Mouse (Mus musculus) liver, embryonic 12.5 days (tissue): Measurements from ENCODE around the gene Hmbs. TPM values are rescaled to one million over a fixed set of nuclear protein-coding genes. Genes with fewer than 3 reads are reported as not detected.
"Not testable (repeated sequence)": the region's sequence is repeated elsewhere in the genome, so short reads cannot be mapped to it uniquely, and the experiment has no call there.

Source experiments
- ATAC-seq: fragments of 200-750 bp; cut with Nextera tagmentation; 2 replicates; pipeline ENCODE4 v1.8.0; 2017; ENCODE audit warnings: moderate number of reproducible peaks, mild to moderate bottlenecking, moderate library complexity
- H3K27ac ChIP-seq: fragments of 300-500 bp; sonication (generic); 2 replicates; pipeline ENCODE4 v1.5.1; 2016; ENCODE audit warnings: mild to moderate bottlenecking
- H3K27me3 ChIP-seq: fragments of 300-500 bp; sonication (generic); replicated peaks from 2 replicates; pipeline ENCODE4 v1.6.1; 2016; ENCODE audit warnings: mild to moderate bottlenecking, moderate library complexity
- H3K36me3 ChIP-seq: fragments of 300-500 bp; sonication (generic); 2 replicates; pipeline ENCODE4 v1.6.1; 2016; ENCODE audit warnings: mild to moderate bottlenecking, moderate library complexity
- H3K4me1 ChIP-seq: fragments of 300-500 bp; sonication (generic); 2 replicates; pipeline ENCODE4 v1.6.1; 2016
- H3K4me2 ChIP-seq: fragments of 300-500 bp; sonication (generic); 2 replicates; pipeline ENCODE4 v1.6.1; 2016; ENCODE audit warnings: mild to moderate bottlenecking, moderate library complexity
- H3K4me3 ChIP-seq: fragments of 300-500 bp; sonication (generic); 2 replicates; pipeline ENCODE4 v1.5.1; 2016; ENCODE audit warnings: mild to moderate bottlenecking, moderate library complexity
- H3K9ac ChIP-seq: fragments of 300-500 bp; sonication (generic); 2 replicates; pipeline ENCODE4 v1.6.1; 2016; ENCODE audit warnings: mild to moderate bottlenecking, moderate library complexity
- H3K9me3 ChIP-seq: fragments of 300-500 bp; sonication (generic); replicated peaks from 2 replicates; pipeline ENCODE4 v1.6.1; 2016; ENCODE audit warnings: mild to moderate bottlenecking, moderate library complexity
- WGBS: fragments of 180-500 bp; shearing (Covaris S2); methylation state at CpG from one replicate; pipeline ENCODE4 v1.1.7; 2016; ENCODE audit not compliant: insufficient replicate concordance; 5-methylcytosine and 5-hydroxymethylcytosine counted together
- polyA plus RNA-seq: library from polyadenylated mRNA; unstranded; fragments of >200 nt; fragmentation: Nextera tagmentation; extraction: Ambion mirVana; gene quantifications from 2 replicates; pipeline ENCODE4 v1.2.1, GENCODE M21; 2016

Hmbs gene
- polyA plus RNA-seq, 1 experiment from 2014 or later, result 1,354 TPM

DNA sequence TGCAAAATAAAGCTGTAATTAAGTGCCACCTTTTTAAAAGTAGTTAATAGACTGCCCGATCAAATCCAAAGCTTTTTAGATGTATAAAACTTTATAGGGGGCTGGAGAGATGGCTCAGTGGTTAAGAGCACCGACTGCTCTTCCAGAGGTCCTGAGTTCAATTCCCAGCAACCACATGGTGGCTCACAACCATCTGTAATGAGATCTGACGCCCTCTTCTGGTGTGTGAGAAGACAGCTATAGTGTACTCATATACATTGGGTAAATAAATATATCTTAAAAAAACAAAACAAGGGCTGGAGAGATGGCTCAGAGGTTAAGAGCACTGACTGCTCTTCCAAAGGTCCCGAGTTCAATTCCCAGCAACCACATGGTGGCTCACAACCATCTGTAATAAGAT, 17.9 kb upstream of the Hmbs start:
- not testable (repeated sequence) for H3K27me3 ChIP-seq, H3K9me3 ChIP-seq
- ATAC-seq, result peak; percentile 30; the same call in 1 of the 2 replicates
- WGBS, result 38% methylated on average over 4 of the region's 4 CpGs
- Histone ChIP-seq H3K4me2 (peak overlapping the region; percentile 83), H3K9ac (peak overlapping the region; percentile 84), H3K27ac (peak overlapping the region; percentile 86), H3K4me1 (peaks cover 18% of the 10 kb centered on the region), H3K36me3 (peaks cover 28% of the 10 kb centered on the region), H3K4me3 (peak overlapping the region; percentile 92)

DNA sequence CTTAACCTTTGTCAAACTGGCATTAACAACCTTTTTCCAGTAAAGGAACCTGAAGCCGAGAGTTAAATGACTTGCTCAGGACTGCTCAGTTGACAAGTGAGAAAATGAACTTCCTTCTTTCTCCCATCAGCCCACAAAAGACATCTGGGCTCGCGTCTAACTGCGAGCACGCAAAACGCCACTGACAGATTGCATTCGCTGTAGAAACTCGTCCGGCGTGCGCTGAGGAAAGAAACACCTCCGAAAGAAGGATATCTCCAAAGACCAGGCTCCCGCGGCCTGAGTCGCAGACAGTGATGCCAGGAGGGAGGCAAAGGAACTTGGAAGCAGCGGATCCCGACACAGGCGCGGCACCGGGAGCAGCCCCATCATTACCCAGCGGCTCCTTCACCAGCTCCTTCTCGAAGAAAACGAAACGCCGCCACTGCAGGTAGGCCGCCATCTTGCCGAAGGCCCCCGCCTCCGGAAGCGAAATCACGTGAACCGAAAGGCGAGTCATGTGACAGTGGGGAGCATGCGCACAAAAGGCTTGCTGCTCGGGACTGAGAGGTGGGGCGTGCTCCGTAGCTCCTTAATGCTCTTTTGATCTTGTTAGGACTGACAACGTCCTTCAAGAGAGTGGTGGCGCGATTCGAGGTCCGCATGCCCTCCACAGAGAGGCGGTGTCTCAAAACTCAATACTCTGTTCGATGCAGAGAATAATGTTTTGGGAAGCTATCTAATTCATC, 17.3 kb upstream of the Hmbs start, which contains the start of gene Vps11:
Gene Vps11, minus strand, starts transcription at position 481 of the 728 bp plus-strand sequence.
- peak within 1 kb of the TSS; percentile 87 for H3K27ac ChIP-seq
- WGBS, result under 1% methylated on average over 44 of the region's 44 CpGs
- peak within 1 kb of the TSS; percentile 92 for H3K4me3 ChIP-seq
- H3K4me1 ChIP-seq, result peaks cover 20% of the 10 kb centered on the region
- peak within 1 kb of the TSS; percentile 83 for H3K4me2 ChIP-seq
- ATAC-seq, result peak; percentile 90
- H3K9me3 ChIP-seq, result no peaks in the 10 kb centered on the region
- H3K9ac ChIP-seq, result peak within 1 kb of the TSS; percentile 84
- H3K27me3 ChIP-seq, result no peaks in the 10 kb centered on the region
- peaks cover 34% of the 10 kb centered on the region for H3K36me3 ChIP-seq

DNA sequence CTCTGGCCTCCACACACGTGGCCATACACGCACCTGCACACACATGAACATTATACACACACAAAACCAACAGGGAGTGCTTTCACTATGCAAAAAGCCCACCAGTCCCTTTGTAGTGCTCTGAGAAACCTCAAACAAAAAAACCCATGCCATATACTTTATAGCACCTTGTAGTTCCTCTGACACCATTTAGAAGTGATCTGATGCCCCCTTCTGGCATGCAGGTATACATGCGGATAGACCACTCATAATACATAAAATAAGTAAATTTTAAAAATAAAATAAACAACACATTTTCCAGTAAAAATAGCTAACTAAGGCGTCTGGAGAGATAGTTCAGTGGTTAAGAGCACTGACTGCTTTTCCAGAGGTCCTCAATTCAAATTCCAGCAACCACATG, 13.2 kb upstream of the Hmbs start:
- Histone ChIP-seq H3K36me3 (peaks cover 76% of the 10 kb centered on the region), H3K9me3 (no peaks in the 10 kb centered on the region), H3K4me3 (no peak overlapping the region), H3K27ac (no peak overlapping the region), H3K4me2 (no peak overlapping the region), H3K27me3 (no peaks in the 10 kb centered on the region), H3K4me1 (peaks cover 24% of the 10 kb centered on the region), H3K9ac (no peak overlapping the region)
- ATAC-seq, result peak; percentile 36; the same call in 1 of the 2 replicates
- WGBS, result 63% methylated on average over 4 of the region's 4 CpGs

DNA sequence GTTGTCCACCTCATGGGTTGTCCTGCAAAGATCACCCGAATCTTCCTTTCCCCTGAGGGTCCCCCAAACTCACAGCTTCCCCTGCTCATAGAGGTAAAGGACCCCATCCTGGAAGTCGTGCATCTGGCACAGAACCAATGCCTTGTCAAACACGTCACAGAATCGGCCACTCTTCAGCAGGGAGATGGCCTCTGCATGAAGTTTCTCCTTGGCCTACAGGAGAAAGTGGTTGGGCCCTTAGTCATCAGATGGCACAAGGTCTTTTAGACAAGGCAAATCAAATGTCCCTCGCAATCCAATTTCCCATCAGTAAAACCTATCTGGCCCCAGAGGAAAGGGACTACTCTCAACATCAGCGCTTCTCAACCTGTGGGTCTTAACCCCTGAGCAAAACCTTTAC, 9.1 kb upstream of the Hmbs start:
- Histone ChIP-seq H3K9ac (no peak overlapping the region), H3K36me3 (peaks cover 97% of the 10 kb centered on the region), H3K4me2 (no peak overlapping the region), H3K9me3 (no peaks in the 10 kb centered on the region), H3K27ac (no peak overlapping the region), H3K4me1 (peaks cover 9% of the 10 kb centered on the region), H3K27me3 (no peaks in the 10 kb centered on the region), H3K4me3 (no peak overlapping the region)
- ATAC-seq, result no peak
- 86% methylated on average over 6 of the region's 6 CpGs for WGBS

DNA sequence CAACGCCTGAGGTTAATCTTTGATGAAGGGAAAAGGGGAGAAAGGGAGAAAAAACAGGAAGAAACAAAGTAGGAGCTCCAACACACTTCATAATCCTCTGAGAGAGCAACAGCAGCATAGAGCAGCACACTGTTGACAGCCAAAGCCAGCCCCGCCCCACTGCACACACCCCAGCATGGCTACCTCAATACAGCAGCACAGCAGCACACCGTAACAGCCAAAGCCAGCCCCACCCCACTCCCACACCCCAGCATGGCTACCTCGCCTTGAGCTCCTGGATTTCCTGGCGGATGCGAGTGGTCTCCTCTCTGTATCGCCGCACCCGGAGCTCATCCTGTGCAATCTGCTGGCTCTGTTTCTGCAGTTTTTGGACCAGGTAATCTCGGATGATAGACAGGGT, 8.3 kb upstream of the Hmbs start:
- Histone ChIP-seq H3K27ac (no peak overlapping the region), H3K36me3 (peaks cover 97% of the 10 kb centered on the region), H3K9ac (no peak overlapping the region), H3K4me3 (no peak overlapping the region), H3K4me2 (no peak overlapping the region), H3K9me3 (no peaks in the 10 kb centered on the region), H3K4me1 (peaks cover 9% of the 10 kb centered on the region), H3K27me3 (no peaks in the 10 kb centered on the region)
- whole genome bisulfite sequencing, result 82% methylated on average over 10 of the region's 10 CpGs
- peak; percentile 59 for ATAC-seq

DNA sequence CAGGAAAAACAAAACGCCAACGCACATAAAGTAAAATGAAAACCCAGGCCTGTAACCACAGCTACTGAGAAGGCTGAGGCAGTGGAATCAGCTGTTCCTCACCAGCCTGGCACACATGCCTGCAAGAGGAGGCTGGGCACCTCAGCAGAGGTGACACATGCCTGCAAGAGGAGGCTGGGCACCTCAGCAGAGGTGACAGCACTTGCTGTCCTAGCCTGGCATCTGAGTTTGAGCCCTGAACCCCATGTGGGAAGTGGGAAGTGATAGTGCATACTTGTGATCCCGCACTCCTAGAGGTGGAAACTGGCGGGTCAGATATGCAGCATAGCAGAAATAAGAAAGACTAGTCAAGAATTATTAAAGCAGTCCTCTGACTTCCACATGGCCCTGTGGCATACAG, 7.4 kb upstream of the Hmbs start:
- no peak for ATAC-seq
- Histone ChIP-seq H3K4me2 (no peak overlapping the region), H3K27me3 (no peaks in the 10 kb centered on the region), H3K36me3 (peaks cover 98% of the 10 kb centered on the region), H3K9me3 (no peaks in the 10 kb centered on the region), H3K4me1 (peaks cover 5% of the 10 kb centered on the region), H3K9ac (no peak overlapping the region), H3K27ac (no peak overlapping the region), H3K4me3 (no peak overlapping the region)
- WGBS, result 87% methylated on average over 4 of the region's 4 CpGs

DNA sequence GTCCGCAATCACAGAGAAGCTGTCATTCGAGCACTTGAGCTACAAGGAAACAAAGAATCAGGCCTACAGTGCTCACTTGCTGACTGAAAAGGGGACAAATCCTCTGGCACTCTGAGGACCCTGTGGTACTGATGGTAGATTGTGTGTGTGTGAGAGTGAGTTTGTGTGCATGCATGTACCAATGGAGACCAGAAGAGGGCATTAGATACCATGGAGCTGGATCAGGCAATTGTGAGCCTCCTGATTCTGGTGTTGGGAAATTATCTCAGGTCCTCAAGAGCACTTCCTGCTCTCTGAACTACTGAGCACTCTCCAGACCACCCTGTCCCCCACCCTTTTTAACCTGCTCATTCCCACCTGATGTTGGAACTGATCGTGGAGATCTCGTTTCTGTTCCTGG, 4.5 kb upstream of the Hmbs start:
- Histone ChIP-seq H3K9me3 (no peaks in the 10 kb centered on the region), H3K27me3 (no peaks in the 10 kb centered on the region), H3K4me1 (peaks cover 21% of the 10 kb centered on the region), H3K4me2 (no peak overlapping the region), H3K4me3 (no peak overlapping the region), H3K27ac (no peak overlapping the region), H3K9ac (no peak overlapping the region), H3K36me3 (peaks cover 77% of the 10 kb centered on the region)
- ATAC-seq, result no peak
- 95% methylated on average over 4 of the region's 4 CpGs for WGBS

DNA sequence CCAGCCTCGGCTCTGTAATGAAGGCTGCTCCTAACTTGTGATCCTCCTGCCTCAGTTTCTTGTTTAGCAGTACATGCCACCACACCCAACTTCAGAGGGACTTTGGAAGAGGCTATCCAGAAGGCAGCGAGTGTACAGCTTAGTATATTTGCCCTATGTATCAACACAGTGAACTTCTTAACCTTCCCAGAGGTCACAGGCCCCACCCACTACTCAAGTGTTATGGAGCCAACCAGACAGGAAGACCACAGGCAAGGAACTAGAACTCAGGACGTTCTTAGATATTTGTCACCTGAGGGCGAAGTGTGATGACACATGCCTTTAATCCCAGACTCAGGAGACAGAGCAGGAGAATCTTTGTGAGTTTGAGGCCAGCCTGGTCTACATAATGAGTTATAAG, 3.6 kb upstream of the Hmbs start:
- no peak for ATAC-seq
- peaks cover 68% of the 10 kb centered on the region for H3K36me3 ChIP-seq
- 79% methylated on average over 4 of the region's 4 CpGs for WGBS
- no peak overlapping the region for H3K9ac ChIP-seq
- no peaks in the 10 kb centered on the region for H3K27me3 ChIP-seq
- no peaks in the 10 kb centered on the region for H3K9me3 ChIP-seq
- 0 out of 2 replicates have a peak overlapping the region, but pooled peaks have one; percentile 51 for H3K27ac ChIP-seq
- no peak overlapping the region for H3K4me2 ChIP-seq
- peaks cover 29% of the 10 kb centered on the region for H3K4me1 ChIP-seq
- H3K4me3 ChIP-seq, result no peak overlapping the region

DNA sequence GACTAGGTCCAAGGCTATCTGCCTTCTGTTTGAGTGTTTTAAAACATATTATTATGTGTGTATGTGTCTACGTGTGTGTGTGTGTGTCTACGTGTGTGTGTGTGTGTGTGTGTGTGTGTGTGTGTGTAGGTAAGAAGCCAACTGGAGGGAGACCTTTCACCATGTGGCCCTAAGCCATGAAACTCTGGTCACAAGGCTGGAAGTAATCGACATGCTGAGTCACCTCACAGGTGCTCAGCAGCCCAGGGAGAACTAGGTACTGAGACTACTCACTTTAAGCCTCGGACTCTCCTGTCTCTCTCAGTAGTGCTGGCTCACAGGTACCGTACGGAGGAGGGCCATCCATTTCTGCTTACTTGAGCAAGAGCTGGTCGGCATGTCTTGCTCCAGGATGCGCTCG, 3.1 kb upstream of the Hmbs start:
- H3K4me1 ChIP-seq, result peaks cover 29% of the 10 kb centered on the region
- no peak overlapping the region for H3K4me2 ChIP-seq
- 0 out of 2 replicates have a peak overlapping the region, but pooled peaks have one; percentile 51 for H3K27ac ChIP-seq
- peaks cover 63% of the 10 kb centered on the region for H3K36me3 ChIP-seq
- no peak for ATAC-seq
- H3K4me3 ChIP-seq, result no peak overlapping the region
- WGBS, result 87% methylated on average over 9 of the region's 9 CpGs
- H3K9ac ChIP-seq, result no peak overlapping the region
- no peaks in the 10 kb centered on the region for H3K9me3 ChIP-seq
- no peaks in the 10 kb centered on the region for H3K27me3 ChIP-seq

DNA sequence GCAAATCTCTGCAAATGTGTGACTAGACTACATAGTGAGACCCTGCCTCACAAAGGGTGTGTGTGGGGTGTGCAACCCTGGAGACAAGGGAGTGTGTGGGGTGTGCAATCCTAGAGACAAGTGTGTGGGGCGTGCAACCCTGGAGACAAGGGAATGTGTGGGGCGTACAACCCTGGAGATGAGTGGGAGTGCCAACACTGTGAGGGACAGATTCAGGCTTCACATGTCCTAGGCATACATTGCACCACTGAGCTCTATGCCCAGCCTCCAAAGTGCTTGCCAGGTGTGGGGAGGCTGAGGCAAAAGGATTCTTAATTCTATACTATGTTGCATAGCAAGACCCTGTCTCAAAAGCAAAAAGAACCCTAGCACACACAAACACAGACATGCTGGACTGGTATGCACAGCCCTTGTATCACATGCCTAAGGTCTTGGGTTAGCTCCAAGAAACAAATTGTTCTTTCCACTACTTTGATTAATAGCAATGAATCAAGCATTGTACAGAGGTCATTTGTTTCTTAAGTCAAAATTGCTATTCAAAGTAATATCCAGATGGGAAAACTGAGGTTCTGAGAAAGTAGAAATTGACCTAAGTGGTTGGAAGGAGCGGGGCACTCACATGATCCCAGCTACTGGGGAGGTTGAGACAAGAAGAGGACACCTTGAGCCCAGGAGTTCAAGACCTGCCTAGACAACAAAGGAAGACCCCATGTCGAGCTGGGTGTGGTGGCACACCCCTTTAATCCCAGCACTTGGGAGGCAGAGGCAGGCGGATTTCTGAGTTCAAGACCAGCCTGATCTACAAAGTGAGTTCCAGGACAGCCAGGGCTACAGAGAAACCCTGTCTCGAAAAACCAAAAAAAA, 1.8 kb upstream of the Hmbs start:
- Histone ChIP-seq H3K36me3 (peaks cover 61% of the 10 kb centered on the region), H3K4me1 (peaks cover 28% of the 10 kb centered on the region), H3K4me2 (no peak overlapping the region), H3K9me3 (no peaks in the 10 kb centered on the region), H3K27me3 (no peaks in the 10 kb centered on the region), H3K9ac (peak overlapping the region; percentile 98; the same call in 1 of the 2 replicates), H3K27ac (0 out of 2 replicates have a peak overlapping the region, but pooled peaks have one; percentile 100), H3K4me3 (no peak overlapping the region)
- ATAC-seq, result no peak
- WGBS, result 74% methylated on average over 6 of the region's 6 CpGs

DNA sequence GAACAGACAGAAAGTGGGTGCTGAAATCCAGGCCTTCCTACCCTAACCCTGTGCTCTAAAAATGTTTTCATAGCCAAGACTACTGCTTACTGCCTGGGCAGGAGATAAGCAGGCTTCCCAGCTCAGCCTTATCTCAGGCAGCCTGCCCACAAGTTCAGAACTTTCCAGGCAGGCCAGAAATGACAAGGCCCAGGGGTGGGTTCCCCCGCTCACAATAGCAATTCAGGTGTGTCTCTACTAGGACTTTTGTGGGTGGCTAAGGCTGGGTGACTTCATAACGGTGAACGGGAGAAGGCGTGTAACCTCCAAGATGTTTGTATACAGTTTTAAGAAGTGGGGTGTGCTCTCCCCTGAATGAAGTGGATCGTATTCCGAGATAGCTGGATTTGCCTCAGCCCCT, 738 bp downstream of the Hmbs start:
- Histone ChIP-seq H3K36me3 (peaks cover 63% of the 10 kb centered on the region), H3K9me3 (no peaks in the 10 kb centered on the region), H3K4me1 (peaks cover 50% of the 10 kb centered on the region), H3K27me3 (no peaks in the 10 kb centered on the region), H3K27ac (peak overlapping the region; percentile 100), H3K9ac (peak overlapping the region; percentile 98), H3K4me3 (peak overlapping the region; percentile 93), H3K4me2 (peak overlapping the region; percentile 84)
- peak; percentile 81 for ATAC-seq
- 3% methylated on average over 6 of the region's 6 CpGs for WGBS

DNA sequence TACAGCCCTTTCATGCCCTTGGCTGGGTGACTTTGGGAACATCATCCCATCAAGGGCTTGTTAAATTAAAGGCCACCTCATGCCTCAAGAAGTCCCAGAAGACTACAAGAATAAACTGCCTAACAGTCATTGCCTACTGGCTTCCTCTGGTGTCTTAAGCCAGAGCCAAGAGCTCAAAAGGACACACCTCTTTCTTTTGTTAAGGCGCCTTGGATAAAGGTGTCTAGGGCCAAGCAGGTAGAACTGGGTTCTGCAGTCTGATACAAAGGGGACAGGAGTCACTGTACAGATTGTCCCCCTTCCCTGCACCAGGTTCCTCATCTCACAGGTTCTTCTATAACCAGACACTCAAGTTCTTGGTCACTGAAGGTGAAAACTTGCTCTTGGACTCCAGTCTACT, 1.4 kb downstream of the Hmbs start:
- WGBS, result 37% methylated on average over 1 of the region's 1 CpGs
- peaks cover 56% of the 10 kb centered on the region for H3K4me1 ChIP-seq
- H3K9ac ChIP-seq, result peak overlapping the region; percentile 98
- H3K27me3 ChIP-seq, result no peaks in the 10 kb centered on the region
- H3K9me3 ChIP-seq, result no peaks in the 10 kb centered on the region
- H3K36me3 ChIP-seq, result peaks cover 63% of the 10 kb centered on the region
- H3K4me2 ChIP-seq, result peak overlapping the region; percentile 84
- ATAC-seq, result no peak
- peak overlapping the region; percentile 100 for H3K27ac ChIP-seq
- peak overlapping the region; percentile 93 for H3K4me3 ChIP-seq
